Mouse (Mus musculus) common myeloid progenitor, adult 5-6 weeks (primary cell): Measurements from ENCODE around the gene Castor1. TPM values are rescaled to one million over a fixed set of nuclear protein-coding genes. Genes with fewer than 3 reads are reported as not detected.

ENCODE experiments used
- ATAC-seq: replicated peaks from 2 replicates; pipeline ENCODE4 v1.8.0; 2016; ENCODE audit warnings: low read depth, mild to moderate bottlenecking, moderate TSS enrichment, inconsistent platforms; ENCODE audit not compliant: poor library complexity, severe bottlenecking
- total RNA-seq: library from RNA; stranded (forward); fragments of 200-1000, 187-1606 nt; gene quantifications from 2 replicates; pipeline ENCODE4 v1.2.3, GENCODE M21; 2017

Castor1 gene
- total RNA-seq, 1 experiment from 2014 or later = 0.50 TPM

DNA sequence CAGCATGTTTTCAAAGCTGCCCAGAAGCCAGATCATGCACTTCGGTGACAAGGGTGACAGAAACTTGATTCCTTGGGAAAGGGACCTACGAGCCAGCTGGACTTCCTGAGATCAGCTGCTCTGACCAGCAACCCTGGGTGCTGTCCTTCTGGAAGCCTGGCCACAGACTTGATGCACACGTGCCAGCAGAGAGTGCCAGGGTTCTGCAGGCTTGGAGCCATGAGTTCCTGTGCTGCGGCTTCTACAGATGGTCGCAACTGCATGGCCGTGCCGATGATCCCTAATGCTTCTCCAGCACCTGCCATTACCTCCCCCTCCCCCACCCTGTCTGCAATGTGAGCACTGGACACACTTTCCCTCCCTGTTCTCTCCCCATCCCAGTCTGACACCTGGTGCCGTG, 10.4 kb downstream of the Castor1 start:
- ATAC-seq = no peak

- no peak for ATAC-seq
Measured at GRCm38 (mm10) chr11:4229841-4230240, 11.8 kb downstream of the Castor1 start.

- ATAC-seq = no peak
Measured at GRCm38 (mm10) chr11:4231435-4231834, 13.4 kb downstream of the Castor1 start.

DNA sequence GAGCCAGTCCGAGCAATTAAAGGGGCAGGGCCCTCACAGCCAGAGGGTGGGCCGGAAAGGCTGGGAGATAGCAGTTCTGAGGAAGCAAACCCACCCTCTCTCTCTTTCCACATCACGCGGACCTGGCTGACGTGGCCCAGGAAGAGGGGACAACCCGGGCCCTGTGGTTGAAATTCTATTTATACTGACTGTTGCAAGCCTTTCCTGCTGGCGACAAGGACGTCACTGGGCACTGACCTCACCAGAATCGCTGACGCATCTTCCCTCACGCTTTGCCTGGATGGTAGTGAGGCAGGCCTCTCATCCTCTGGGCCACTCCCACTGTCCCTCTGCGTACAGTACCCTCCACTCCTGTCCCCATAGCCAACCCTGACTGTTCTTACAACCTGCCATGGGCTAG, 14.6 kb downstream of the Castor1 start:
- ATAC-seq = peak; percentile 67

GRCm38 (mm10) chr11:4235052-4235655, 17.1 kb downstream of the Castor1 start:
- ATAC-seq = no peak

DNA sequence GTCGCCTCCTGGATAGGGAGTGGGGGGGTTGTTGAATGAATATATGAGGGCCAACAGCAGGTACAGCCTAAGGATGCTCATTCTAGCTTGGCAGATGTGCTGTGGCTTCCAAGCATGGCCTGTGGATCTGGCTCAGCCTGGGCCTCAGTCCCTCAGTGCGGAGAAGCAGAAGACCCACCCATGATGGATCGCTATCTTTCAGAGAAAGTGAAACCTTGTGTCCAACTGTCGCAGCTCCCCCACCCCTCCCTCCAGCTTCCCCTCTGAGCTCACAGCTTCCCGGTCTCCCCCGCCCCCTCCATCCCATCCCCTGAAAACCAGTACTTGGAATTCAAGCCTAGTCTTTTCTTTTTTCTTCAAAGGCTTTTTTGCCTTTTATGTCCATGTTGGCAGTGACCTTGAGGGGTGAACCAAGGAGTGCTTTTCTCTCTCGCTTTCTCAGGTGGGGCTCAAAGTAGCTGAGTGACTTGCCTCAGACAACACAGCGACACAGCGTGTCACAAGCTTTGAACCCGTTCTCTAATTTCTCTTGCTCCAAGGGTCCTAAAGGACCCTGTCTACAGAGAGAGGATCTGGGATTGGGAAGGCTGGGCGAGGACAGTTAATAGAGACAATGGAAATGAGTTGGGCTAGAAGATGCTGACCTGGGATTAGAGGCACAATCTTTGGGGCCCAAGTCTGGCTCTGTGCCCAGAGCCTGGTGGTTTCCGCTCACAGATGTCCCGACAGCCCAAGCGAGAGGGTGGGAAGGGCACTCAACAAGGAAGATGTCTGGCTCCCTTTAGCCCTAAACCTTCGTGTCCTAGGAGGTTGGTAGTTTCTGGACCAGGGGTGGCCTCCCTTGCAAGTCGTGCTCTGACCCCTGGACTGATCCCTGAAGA, 17.9 kb downstream of the Castor1 start, which contains the start of gene Osm:
Gene Osm, plus strand, starts transcription at position 756 of the 881 bp plus-strand sequence.
- ATAC-seq = peak; percentile 15

DNA sequence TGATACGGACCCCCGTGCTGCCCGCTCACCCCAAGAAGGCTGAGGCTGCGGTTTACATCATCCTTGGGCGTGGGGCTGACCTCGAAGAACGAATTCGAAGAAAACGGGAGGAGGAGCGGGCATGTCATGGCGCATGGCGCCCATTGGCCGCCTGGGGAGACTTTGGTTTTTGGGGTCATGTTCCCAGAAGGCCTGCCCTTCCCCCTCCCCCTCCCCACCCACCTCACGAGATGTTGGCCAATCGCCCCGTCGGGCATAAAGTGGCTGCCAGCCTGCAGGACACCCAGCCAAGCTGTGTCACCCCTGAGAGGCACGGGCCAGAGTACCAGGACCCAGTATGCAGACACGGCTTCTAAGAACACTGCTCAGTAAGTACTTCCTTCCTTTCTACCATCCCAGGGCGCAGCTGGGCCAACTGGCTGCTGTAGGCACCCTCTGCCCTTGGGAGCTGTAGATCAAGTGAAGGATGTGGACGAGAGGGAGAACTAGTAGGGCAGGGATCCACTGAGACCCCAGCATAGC, 18.6 kb downstream of the Castor1 start:
- peak; percentile 27 for ATAC-seq

DNA sequence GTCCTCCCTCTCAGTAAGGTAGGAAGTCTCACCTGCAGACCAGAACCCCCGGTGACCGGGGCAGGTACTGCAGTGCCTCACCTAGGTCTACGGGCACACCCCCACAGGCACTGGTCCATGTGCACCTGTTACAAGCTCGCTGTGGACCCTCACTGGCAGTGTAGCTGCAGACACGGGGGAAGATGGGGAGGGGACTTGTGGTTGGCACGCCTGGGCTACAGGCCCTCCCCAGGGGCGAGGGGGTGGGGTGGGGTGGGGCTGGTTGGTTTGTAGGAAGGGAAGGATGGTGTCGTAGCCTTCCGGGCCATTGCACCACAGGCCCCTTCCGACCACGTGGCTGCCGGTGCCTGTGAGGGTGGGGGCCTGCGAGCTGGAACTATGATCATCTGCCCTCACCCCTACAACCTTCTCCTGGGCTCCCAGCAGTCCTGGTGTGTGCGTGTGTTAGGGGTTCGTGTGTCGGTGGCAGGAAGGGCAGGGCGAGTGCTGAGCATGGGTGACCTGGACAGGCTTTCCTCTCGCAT, 19.4 kb downstream of the Castor1 start:
- ATAC-seq = peak; percentile 42

GRCm38 (mm10) chr11:4238167-4238566, 20.1 kb downstream of the Castor1 start:
- no peak for ATAC-seq

DNA sequence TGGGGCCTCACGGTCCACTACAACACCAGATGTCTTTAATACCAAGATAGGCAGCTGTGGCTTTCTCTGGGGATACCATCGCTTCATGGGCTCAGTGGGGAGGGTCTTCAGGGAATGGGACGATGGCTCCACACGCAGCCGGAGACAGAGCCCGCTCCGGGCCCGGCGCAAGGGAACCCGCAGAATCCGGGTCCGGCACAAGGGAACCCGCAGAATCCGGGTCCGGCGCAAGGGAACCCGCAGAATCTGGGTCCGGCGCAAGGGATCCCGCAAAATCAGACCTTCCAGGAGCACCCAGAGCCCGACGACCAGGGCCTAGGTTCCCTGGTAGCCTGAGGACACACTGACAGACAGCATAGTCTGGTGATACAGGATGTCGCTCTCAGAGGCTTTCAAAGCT, 21.7 kb downstream of the Castor1 start:
- ATAC-seq = no peak

- ATAC-seq = peak; percentile 17; the same call in 1 of the 2 replicates
Measured at GRCm38 (mm10) chr11:4240151-4240550, 22.1 kb downstream of the Castor1 start.

DNA sequence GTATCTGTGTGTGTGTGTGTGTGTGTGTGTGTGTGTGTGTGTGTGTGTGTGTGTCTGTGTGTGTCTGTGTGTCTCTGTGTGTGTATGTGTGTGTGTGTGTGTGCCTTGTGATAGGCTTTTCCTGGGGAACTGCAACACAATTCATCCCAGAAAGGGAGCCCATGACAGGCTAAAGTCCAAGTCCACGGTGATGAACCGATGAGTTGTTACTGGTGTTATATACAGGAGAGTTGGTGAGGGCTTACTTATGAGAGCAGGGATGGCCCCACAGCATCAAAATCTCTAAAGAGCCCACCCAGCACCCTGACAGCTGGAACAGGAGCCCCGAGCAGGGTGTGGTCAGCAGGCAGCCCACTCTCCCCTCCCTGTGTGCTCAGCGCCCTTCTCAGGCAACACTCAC, 23.2 kb downstream of the Castor1 start:
- no peak for ATAC-seq

DNA sequence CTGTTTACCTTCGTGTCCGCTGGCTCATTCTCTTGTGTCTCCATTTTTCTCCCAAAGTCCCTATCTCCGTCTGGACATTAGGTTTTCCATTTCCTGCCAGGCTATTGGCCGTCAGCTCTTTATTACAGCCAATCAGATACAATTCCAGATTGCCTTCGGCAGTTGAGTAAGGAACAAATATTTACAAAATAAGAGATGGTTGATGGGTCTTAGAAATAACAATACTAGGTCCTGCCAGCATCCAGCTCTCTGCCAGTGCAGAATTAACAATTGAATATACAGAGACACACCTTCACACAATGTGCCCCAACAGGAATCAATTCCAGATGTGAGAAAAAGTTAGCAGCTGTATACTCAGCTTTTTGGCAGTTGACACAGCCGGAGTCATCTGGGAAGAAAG, 28.1 kb downstream of the Castor1 start:
- ATAC-seq = no peak

DNA sequence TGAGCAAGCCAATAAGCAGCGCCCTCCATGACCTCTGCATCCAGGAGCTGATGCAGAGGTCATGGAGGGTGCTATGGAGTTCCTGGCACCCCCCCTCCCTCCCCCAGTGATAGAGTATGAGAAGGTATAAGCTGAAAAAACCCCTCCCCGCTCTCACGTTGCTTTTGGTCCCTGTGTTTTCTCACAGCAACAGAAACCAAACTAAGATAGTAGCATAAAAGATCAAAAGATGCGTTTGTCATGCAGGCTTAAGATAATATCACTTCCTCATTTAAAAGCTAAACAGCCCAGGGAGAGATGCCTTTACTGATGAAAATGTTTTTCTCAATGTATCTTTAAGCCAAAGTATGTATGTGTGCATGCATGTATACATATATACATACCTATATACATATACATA, 28.6 kb downstream of the Castor1 start:
- ATAC-seq = no peak

DNA sequence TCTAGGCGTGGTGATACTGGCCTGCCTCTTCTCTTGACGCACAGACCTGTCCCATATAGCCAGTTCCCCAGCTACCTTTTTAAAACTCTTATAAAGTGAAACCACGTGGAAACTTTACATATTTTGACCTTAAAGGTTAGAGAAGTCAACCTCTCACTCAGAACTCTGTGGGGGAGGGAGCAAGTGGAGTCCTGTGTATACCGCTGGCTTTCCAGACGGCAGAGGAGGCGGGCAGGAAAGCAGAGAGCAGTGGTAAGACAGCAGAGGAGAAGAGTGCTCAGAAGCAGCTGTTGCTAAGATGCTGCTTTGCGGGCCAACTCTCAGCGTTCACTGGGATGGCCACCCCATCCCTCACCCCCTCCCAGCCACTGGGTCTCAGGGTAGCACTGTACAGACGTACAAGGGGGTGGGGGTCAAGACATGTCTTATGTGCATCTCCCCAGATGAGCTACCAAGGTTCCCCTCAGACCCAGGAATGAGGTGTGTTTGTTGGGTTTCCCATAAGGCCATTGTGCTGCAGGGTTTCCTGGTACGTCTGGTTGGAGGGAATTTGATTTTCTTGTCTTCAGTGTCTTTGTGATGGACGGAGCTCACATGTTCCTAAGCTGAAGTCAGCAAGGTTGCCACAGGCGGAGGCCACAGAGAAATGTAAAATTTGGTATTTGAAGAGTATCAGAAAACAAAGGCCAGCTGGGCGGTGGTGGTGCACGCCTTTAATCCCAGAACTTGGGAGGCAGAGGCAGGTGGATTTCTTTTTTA, 29.4 kb downstream of the Castor1 start:
- no peak for ATAC-seq

DNA sequence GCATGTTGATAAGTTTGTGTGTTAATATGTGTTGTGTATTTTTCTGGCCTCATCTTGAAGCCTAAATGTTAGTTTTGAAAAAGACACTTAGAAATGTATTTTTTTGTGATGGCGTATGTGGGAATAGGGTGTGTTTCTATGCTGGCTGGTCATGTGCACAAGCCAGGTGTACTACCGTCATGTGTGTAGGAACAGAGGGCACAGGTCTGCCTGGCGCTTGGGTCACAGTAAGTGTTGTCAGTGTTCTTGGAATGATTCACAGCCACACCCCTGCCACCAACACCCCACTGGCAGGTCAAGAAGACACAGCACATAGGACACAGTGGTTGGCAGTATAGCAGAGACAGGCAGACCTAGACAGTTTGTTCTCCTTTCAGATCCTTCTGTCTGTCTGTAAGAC, 31.1 kb downstream of the Castor1 start:
- no peak for ATAC-seq

DNA sequence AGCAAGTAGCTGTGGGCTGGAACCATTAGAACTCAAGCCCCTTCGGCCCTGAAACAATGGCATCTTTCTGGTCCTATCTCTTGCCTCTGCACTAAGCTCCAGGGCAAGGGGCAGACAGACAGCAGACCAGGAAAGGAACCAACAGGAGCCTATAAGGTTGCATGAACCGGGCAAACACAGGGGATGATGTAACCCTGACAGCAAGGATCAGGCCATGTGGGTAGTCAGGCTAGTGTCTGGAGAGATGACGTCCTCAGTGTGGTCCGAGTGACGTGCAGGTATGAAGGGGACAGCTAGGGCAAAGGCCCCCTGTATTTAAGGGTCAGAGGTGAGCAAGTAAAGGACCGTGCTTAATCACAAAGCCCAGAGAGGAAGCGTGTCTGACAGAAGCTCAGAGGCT, 32.3 kb downstream of the Castor1 start:
- no peak for ATAC-seq

DNA sequence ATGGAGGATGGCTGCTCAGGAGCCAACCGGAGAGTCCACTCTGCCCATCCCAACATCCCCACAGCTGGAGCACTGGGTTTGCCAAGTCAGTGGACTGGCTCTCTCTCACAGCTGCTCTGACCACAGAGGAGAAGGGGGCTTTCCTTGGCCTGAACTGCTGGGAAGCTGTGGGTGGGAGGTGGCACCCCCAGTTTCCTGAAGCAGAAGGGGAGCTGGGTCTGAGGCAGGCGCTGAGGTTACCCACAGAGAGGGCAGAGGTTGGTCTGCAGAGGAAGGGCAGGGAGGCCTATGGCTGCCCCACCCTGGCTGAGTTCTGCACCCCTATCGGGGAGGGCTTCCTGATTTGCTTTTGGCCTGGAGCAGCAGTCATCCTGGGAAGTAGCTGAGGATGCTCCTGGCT, 33.4 kb downstream of the Castor1 start:
- ATAC-seq = peak; percentile 96

GRCm38 (mm10) chr11:4252886-4253285, 34.9 kb downstream of the Castor1 start:
- no peak for ATAC-seq

- no peak for ATAC-seq
Measured at GRCm38 (mm10) chr11:4256846-4257607, 39.0 kb downstream of the Castor1 start, which contains the start of gene Lif. Gene Lif (plus strand): TSS chr11:4257557.
